Mouse (Mus musculus): Measurements from ENCODE around the gene Psmb3.
"Not testable (repeated sequence)": the region's sequence is repeated elsewhere in the genome, so short reads cannot be mapped to it uniquely, and the experiment has no call there.

Psmb3 gene

DNA sequence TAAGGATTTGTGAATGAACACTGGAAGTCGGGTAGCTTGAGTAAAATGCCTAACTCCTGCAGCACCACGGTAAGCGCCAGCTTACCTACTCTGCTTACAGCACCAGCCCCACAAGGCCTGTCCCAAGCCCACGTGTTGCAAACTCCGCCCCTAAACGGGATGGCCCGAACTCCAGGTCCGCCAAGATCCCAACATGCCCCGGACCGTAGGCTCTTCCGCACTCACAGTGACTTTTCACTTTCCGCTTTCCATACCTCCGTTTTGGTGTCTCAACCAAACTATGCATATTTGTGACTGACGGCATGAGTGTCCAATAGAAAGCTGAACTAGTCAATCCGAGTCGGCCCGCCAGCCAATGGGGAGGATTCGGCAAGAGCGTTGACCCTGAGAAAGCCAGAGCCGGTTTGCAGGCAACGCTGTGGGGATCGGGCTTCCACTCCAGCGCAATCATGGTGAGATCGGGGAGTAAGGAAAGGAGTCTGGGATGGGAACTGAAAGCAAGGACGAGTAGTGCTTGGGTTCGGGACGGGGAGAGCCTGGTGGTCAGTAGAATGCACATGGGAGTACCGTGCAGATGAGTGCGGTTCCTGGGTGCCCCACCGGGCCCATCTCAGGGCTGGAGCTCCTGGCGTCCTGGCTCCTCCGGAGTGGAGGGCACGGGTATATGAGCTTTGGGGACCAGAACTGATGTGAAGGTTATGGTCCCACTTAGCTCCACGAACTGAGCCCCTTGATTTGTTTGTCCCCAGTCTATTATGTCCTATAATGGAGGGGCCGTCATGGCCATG is at the start of gene Psmb3:
Psmb3 (plus strand) TSS at position 361 of the 788 bp plus-strand sequence.
- in situ Hi-C loops (cut with MboI; ENCODE audit: unreplicated experiment in 2 of 2): loop anchor here in 1 of 2 experiments (5.0 to 25.0 kb wide), 2 partner anchors 94 to 1641 kb away; partner anchors contain the start of genes Lasp1 and Ube2z

DNA sequence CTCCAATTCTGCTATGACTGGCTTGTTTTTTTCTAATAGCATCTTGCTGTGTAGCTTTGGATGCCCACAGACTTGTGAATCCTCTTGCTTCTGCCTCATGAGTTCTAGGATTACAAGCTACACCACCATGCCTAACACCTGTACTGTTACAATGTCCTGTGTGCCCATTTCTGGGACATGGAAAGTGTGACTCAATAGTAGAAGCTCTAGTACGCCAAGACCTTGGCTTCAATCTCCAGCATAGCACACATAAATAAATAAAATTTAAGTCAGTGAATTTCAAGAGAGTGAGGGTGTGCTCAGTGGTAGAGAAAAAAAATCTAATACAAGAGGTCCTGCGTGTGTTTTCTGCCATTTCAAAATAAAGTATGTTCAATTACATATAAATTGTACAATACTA is 49.0 kb upstream of the Psmb3 start:
- in situ Hi-C loops (cut with MboI; ENCODE audit: unreplicated experiment in 2 of 2): no loop called here

DNA sequence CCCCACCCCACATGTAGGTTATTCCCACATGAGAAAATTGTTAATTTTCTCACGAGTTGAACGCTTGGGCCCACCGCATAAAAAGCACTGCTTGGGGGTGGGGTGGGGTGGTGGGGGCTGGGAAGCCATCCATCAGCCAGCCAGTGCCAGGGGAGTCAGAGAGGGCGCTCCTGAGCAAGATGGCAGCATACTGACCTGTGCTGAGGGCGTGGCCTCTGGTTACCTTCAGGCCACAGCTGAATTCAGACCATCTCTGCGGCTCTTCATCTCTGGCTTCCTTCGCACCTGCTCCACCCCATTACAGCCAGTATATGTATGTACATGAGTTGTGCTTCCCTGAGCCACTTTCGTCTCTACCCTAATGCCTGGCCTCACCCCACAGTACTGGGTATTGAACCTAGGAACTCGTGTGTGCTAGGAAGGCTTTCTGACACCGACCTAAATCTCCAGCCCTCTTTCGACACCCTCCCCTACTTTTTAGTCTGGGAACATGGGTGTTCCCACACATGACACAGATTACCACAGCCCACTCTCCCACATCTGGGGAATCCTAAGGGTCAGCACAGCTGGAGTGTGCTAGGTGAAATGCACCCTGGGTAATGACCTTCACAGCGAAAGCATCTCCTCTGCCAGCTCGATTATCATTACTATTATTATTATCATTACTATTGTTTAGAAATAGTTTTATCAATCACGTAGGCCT is 46.8 kb upstream of the Psmb3 start:
- in situ Hi-C loops (cut with MboI; ENCODE audit: unreplicated experiment in 2 of 2): no loop called here

DNA sequence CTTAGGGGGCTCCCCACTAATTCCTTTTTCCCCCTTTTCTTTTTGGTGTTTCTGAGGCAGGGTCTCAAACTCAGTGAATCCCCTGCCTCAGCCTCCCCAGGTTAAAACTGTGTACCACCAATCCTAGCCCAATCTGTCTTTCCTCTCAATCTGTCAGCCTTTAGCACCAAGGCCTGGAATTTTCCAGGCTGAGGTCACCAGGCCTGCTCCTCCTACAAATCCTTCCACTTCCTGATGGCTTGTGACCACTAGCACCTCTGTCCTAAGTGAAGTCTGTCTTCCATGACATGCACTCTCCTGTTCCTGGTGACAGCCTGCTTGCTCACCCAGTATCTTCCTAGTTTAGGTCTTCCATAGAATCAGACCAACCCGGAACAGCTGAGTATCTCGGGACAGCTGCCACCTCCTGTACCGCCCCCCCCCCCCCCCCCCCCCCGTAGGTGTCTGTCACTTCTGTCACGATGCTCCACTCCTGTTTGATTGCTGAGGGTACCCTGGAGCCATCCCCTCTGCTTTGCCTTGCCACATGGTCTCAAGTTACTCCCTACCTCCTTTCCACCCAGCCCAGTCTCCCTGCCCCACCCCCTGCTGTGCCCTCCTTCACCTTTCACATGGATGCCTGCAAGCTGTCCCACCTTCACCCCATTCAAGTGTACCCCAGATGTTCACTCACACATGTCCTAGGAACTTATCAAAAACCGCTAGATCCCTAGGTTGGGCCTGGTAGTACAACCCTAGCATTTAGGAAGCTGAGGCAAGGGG is 45.8 kb upstream of the Psmb3 start:
- in situ Hi-C loops (cut with MboI; ENCODE audit: unreplicated experiment in 2 of 2): no loop called here

DNA sequence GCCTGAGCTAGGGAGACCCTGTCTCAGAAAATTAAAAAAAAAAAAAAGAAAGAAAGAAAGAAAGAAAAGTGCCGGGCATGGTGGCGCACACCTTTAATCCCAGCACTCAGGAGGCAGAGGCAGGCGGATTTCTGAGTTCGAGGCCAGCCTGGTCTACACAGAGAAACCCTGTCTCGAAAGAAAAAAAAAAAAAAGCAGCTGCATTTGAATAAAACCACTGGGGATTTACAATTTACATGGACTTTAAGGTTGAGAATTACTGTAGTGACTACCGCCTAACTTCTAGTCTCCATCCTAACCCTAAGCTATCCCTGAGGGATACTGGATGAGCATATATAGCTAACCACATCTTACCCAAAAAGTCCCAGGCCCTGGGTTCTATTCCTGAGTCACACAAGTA is 45.2 kb upstream of the Psmb3 start:
- in situ Hi-C loops (cut with MboI; ENCODE audit: unreplicated experiment in 2 of 2): not testable (repeated sequence)

DNA sequence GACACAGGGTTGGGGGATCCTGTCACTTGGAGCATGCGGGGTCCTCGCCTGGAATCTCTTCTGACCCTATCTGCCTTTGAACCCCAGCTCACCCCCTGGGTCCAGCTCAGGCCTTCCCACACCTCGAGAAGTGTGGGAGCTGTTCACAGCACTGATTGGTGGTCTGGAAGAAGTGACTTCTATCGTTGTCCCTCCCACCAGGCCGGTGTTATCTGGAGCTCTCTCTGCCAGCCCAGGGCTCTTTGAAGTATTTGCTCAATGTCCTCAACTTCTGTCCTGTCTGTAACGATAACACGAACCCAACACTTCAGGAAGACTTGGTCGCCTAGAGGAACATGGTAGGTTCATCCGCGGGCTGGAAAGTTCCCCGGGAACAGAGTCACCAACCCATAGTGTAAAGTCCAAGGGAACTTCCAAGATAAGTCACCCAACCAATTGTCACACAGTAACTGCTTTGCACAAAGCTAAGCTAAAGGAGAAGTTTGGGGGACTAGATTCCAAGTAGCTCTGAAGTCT is 44.4 kb upstream of the Psmb3 start:
- in situ Hi-C loops (cut with MboI; ENCODE audit: unreplicated experiment in 2 of 2): no loop called here

DNA sequence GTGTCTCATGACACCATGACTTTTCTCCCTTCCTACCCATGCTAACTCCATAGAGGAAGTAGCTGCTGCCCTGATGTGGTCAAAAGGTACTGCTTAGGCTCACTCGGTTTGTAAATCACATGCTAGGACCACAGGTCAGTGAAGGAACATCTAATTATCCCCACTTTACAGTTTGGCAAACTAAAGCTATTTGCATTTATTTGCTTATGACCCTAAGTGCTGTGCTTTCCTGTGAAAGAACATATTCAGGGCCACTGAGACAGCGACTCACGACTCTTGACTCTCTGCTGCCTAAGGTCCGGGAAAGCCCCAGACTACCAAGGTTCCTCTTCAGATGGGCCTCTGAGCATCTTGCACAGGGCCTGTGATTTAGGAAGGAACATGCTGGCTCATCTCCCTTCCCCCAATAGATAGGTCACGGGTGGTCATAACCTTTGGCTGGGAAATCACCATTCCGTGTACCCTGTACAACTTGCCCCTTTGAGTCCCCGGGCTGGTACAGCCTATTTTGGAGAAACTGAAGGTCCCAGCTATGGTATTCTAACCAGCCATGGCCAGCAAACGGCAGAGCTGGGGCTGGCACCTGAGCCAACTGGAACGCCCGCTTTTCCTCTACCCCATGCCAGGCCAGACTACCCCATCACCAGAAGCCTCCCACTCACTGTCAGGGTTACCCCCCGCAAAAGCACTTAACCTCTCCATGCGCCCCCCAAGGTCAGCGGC is 43.8 kb upstream of the Psmb3 start:
- in situ Hi-C loops (cut with MboI; ENCODE audit: unreplicated experiment in 2 of 2): no loop called here

DNA sequence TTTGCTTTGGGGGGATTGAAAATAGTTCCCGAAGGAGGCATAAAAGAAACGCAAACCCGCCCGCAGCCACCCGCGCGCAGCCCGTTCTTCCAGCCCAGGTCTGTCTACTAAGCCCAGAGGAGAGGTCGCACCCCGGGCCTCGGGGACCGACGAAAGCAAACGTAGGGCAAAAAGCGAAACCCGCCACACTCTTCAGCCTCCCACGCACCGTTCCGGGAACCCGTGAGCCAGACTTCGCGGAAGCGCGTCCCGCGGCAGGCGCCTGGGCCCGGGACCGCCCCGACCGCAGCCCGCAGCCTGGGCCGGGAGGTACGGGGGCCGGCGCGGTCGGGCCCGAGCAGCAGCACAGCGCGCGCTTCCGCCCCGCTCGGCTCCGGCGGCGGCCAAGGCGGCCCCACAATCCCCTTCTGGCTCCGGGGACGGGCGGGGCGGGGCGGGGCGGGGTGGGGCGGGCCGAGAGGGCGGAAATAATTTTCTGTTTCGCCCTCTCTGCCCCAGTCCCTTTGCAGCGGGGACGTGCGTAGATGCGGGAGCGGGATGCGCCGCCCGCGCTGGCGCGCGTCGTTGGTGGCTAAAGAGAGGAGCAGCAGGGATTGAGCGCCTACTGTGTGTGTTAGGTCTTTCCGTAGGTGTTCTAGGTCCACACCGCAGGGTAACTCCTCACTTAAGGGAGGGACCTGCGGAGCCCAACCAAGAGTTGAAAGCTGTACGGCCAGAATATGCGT is 43.0 kb upstream of the Psmb3 start:
- in situ Hi-C loops (cut with MboI; ENCODE audit: unreplicated experiment in 2 of 2): no loop called here

DNA sequence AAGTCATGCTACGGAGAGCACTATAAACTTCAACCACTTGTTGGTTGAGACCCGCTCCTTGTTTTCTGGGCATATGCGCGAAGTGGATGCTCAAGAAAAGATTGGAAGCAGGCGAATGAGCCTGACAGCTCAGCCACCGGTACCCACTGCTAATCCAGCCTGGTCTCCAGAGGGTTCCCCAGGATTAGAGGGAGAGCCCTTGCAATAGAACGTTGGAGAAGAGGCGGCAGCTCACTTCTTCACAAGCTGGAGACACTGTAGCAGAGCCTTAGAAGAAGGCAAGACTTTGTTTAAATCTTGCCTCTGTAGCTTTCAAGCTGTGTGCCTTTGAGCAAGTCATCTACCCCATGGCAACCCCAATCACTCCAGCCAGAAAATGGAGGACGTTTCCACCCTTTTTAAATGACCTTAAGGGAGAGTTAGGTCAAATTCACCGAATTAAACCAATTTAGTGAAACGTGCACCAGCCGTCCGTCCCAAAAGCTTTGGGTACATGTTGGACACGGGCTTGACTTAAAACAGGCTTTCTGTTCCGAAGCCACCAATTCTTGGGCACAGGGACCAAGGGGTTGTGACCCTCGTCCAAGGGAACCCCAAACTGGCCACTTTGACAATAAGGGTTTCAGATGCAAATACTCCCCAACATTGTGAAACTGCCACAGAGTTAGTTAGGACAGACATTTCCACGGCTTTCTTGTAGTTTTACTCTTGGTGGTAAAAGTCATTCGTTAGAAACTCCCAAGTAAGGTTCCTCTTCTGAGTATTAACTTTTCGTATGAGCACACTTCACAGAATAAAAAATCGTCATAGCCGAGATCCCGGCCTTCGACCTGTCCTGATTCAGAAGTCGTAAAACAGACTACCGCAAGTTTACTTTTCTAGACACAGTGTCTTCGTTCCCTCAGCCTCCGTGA is 42.2 kb upstream of the Psmb3 start:
- in situ Hi-C loops (cut with MboI; ENCODE audit: unreplicated experiment in 2 of 2): no loop called here

DNA sequence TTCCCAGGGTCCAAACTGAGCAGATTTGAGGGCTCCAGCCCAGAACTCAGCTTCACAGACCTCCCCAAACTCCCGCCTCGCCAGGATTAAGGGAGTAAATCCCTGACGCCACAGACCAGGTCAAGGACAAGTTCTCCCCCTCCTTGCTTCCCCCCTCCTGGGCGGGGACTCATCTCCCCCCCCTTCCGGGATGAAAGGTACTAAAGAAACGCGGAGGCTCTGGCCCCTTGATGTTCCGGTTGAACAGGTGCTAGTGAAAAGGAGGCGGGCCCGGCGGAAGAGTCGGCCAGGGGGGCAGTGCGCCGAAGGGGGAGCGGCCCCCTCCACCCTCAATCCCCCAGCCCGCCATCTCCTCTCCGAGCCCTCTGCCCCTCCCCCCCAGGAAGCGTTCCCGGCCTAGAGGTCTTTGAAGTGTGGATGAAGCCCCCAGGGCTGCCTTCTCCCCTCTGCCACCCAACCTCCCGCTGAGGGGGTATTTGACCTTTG is 41.5 kb upstream of the Psmb3 start:
- in situ Hi-C loops (cut with MboI; ENCODE audit: unreplicated experiment in 2 of 2): no loop called here

DNA sequence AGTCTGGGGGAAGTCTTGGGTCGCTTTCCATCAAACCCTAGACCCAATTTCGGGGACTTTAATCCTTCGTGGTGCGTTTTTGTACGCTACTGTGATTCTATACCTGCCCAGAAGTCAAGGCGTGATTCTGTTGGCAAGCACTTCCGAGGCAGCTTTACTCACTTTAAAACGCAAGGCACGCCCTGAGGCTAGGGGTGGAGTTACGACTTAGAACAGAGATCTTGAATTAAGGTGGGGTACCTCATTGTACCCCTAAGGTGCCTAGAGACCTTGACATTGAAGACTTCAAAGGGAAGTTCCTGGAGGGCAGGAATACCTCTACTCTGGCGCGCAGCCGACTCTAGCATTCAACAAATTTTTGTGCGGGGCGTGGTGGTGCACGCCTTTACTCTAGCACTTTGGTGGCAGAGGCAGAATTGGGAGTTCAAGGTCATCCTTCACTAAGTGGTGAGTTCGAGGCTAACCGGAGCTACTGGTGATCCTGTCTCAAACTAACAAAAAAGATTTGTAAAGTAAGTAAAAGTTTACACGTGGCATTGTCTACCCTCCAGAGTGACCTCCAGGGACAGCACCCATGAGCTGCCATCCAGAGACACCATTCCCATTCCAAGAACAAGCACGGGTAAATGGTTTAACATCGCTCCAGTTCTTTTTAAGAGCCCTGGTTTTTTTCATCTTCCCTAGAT is 40.8 kb upstream of the Psmb3 start:
- in situ Hi-C loops (cut with MboI; ENCODE audit: unreplicated experiment in 2 of 2): no loop called here

DNA sequence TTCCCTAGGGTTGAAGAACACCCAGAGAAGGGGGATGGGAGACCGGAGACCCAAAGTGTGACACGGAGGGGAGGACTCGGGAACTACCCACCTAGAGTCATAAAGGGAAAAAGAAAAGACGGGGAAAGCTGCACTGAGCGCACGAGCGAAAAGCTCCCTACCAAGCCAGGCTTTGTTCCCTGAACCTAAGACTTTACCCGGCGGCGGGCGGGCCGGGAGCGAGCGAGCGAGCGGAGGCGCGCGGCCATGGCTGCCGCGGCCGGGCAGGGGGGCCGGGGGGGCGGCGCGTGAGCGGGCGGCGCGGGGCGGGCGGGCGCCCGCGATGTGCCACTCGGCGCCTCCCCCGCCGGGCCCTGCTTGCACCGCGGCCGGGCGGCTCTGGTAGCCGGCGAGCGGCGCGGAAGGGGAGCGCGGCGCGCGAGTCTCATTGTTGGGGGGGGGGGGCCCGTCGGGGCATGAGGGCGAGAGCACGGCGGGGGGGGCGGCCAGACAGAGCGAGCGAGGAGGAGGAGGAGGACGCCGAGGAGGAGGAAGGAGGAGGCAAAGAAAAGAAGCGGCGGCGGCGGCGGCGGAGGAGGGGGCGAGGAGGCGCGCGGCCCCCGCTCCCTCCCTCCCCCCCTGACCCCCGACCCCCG is 40.2 kb upstream of the Psmb3 start, which contains the start of gene Mllt6:
Mllt6 (plus strand) TSS at position 522 of the 635 bp plus-strand sequence.
- in situ Hi-C loops (cut with MboI; ENCODE audit: unreplicated experiment in 2 of 2): no loop called here

DNA sequence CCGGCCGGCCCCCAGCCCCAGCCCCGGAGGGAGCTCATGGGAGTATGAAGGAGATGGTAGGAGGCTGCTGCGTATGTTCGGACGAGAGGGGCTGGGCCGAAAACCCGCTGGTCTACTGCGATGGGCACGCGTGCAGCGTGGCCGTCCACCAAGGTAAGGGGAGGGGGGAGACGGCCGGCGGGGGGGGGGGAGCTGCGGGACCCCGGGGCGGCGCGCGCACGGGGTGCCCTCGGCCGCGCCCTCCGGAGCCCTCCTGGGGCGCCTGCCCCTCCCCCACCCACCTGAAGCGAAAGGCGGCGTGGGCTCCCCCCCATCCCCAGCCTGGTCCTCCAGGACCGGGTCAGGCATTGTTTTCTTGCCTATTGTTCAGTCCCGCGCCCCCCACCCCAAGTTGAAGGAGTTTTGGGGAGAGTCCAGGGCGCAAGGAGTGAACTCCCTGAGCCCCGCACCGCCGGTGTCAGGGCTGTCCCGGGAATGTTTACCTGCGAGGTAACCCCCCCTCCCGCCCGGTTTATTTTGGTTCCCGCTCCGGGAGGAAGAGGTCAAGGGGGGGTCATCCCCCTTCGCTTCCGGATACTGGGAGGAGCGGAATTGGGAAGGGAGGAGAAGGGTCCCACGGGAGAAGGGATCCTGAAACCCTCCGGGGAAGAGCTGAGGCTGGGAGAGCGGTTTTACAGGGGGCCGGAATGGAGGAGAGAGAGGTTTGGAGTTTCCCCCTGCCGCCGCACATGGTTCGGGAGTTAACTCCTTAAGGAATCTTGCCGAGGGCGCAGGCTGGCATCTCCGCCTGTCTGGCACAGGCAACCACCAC is 39.5 kb upstream of the Psmb3 start:
- in situ Hi-C loops (cut with MboI; ENCODE audit: unreplicated experiment in 2 of 2): no loop called here

DNA sequence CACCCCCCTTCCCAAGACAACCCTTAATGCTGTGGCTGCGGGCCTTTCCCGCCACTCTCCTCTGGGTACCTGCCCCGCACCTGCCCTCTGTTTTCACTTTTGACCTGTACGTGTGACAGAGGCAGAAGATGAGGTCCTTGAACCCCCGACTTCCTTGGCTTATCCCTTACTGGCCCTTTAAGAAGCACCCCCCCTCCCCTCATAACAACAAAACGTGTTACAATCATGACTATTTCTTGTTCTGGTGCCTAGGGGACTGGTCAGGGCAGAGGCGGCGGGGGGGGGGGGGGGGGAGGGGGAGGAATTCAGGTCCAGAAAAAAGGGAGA is 38.9 kb upstream of the Psmb3 start:
- in situ Hi-C loops (cut with MboI; ENCODE audit: unreplicated experiment in 2 of 2): no loop called here

DNA sequence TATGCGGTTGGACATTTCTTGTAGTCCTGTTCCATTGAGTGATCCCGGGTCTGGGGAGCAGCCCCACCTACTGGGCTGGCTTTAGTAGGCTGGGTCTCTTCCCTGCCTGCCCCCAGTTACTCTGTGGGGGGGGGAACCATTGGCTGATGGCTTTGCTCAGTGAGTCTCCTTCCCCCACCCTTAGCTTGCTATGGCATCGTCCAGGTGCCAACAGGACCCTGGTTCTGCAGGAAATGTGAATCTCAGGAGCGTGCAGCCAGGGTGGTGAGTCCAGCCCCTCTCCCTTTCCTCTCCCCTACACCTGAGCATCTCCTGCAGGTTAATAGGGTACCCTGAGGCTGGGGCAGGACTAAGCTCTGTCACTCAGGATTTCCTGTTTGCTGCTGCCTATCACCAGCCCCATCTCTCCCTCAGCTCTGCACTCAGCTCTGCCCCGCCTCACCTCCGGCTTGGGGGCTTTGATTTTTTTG is 38.4 kb upstream of the Psmb3 start:
- in situ Hi-C loops (cut with MboI; ENCODE audit: unreplicated experiment in 2 of 2): no loop called here

DNA sequence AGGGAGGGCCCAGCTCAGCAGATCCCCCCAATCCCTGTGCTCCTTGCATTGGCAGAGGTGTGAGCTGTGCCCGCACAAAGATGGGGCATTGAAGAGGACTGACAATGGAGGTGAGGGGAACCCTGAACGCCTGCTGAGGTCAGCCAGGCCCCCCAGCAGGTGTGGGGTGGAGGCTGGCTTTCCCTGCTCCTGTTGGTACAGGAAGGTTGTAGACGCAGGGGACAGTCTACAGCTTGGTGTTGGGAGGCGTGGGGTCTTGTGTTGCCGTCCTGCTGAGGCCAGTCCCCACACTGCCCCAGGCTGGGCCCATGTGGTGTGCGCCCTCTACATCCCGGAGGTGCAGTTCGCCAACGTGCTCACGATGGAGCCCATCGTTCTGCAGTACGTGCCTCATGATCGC is 37.8 kb upstream of the Psmb3 start:
- in situ Hi-C loops (cut with MboI; ENCODE audit: unreplicated experiment in 2 of 2): no loop called here

DNA sequence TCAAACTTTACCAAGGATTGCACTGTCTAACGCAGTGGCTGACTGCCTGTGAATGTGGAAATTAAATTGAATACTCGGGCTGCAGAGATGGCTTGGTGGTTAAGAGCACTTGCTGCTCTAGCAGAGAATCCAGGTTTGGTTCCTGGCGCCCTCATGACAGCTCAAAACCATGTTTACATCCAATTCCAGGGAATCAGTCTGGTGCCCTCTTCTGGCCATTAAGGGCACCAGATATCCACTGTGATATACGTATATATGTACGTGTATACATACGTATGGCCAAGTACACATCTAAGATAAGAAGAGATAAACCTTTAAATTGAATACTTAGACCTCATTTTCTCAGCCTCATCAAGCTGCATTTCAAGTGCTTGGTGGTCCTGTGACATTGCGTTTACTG is 37.0 kb upstream of the Psmb3 start:
- in situ Hi-C loops (cut with MboI; ENCODE audit: unreplicated experiment in 2 of 2): no loop called here
